Mouse (Mus musculus) gastrocnemius, adult 8-10 months (tissue): Measurements from ENCODE around the gene Prkn. TPM values are rescaled to one million over a fixed set of nuclear protein-coding genes. Genes with fewer than 3 reads are reported as not detected.

Source experiments
- DNase-seq, 2 experiments: peaks; one replicate each; pipeline ENCODE4 v3.0.0; 2022; ENCODE audit warnings: low spot score in 2 of 2
- total RNA-seq, 4 experiments: library from RNA; stranded (reverse); gene quantifications; 2 replicates each; pipeline ENCODE4 v1.2.4; 2022

Gene Prkn
- total RNA-seq, 4 experiments from 2014 or later: 21.6 to 26.5 (median 23.0) TPM

DNA sequence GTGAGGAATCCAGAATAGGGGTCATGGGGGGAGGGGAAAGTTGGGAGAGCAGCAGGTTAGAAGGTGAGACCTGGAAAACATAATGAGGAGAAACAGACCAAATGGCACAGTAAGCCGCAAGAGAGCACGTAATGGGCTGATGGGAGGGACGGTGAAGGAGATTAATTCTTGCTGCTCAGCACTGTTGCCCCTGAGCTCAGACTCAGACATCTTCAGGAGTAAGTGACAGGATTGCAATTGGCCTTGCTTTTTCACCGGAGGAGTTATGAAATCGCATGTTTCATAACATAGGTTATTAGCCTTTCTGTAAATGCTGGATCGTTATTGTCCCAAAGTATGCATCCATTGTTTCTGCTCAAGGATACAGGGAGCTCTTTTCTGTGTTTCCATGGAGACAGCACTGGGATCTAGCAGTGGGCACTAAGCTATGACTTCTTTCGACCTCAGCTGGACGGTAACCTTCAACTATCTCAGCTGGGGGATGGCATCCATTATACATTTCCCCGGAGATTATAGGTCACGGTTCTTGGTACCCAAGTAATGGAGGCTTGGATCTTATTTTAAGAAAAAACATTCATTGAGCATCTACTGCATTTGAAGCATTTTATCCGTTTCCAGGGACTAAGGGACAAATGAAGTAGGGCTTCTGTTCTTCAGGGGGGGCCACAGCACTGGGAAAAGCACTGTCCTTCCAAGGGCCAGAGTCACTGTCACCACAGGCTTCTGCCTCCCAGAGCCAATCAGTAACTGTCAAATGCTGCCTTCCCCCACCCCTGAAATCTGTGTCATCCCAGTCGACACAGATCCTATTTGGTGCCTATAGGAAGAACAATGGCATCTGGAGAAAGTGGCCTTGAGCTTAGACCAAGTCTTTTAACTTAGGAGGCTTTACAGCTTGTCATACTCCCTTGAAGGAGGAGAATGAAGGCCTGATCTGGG, 890.7 kb downstream of the Prkn start:
- no peak for DNase-seq

DNA sequence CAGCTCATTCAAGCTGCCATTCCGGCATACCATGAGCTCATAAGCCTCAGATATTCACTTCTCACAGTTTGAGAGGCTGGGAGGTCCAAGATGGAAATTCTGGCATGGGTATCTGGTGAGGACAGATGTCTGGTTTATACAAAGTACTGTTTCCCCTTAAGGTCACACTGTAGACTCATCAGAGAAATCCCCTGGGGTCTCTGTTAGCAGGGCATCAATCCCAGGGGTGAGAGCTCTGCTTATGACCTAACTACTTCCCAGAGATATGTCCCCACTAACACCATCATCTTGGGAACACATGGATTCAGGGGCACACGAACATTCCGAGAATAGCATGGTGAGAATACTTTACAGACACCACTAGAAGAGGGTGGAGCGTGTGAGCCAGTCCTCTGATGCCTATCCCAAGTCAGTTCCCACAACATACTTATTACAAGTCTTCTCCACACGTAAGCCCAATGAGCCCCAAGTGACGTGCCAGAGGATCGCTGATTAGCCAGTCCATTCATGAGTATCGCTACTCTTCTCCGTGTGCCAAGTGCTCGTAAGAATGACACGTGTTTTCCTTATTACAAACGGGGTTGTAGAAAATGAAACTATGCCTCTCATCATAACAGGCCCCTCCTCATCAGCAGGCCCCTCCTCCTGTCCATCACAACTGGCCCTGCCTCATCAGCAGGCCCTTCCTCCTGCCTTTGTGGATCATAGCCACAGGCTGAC, 895.1 kb downstream of the Prkn start:
- DNase-seq: no peak

DNA sequence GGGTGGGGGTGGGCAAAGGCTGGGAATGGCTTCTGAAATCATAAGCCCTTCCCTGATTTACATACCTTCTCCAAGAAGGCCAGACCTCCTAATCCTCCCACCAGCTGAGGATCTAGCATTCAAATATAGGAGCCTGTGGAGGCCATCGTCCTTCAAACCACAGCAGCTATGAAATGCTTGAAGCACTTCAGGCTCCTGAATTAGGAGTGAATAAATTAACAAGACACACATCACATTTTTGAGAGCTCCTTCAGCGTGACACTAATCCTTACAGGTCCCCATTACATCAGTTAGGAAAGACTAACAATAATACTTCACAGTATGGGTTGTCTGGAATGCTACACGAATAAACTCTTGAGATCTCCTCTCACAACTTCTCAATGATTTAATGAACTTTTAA, 896.3 kb downstream of the Prkn start:
- no peak for DNase-seq

DNA sequence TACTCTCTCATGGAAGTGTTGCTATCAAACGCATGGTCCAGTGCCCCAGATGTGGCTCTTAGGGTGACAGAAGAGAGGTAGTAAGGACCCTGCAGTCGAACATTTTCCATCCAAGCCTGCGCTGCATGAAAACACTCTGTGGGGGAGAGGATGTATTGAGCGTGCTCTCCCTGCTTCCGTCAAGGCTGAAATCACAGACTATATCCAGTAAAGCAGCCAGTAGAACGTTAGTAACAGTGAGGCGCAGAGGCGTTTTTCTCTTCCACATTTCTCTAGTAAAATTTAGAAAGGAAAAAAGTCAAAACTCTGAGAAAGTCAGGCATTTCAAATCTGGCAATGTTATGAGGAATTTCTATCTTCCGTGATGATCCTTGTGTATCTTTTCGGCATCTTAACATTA, 897.7 kb downstream of the Prkn start:
- no peak for DNase-seq

DNA sequence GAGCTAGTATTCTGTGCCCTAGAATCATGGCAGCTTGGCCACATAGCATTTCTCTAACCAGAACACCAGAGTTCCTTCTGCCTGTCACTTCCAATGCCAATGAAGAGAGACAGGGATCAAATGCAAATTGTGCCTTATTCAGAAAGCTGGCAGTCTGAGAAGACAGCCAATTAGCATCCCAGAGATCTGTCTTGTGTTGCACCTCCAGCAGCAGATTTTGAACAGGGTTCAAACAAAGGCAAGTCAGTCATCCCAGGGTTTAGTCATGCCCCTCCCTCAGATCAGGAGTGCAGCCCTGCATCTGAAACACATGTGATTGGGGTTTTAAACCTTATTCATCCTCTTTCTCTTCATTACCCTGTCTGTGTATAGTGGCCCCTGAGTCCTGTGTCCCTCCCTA, 900.5 kb downstream of the Prkn start:
- no peak for DNase-seq

DNA sequence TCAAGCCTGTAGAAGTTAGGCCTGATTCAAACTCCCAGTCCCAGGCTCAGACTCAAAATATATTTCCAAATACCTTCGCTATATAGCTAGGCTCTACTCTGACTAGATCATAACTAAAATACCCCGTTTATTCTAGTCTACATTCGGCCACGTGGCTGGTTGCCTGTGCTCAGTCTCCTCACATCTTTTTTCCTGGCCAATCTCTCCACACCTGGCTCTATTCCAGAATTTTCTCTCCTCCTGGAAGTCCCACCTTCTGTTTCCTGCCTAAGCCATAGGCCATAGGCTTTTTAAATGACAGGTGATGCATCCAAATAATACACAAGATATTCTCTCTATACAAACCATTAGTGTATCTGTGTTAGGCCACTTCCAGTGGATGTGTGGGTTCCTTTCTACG, 901.0 kb downstream of the Prkn start:
- DNase-seq: no peak

DNA sequence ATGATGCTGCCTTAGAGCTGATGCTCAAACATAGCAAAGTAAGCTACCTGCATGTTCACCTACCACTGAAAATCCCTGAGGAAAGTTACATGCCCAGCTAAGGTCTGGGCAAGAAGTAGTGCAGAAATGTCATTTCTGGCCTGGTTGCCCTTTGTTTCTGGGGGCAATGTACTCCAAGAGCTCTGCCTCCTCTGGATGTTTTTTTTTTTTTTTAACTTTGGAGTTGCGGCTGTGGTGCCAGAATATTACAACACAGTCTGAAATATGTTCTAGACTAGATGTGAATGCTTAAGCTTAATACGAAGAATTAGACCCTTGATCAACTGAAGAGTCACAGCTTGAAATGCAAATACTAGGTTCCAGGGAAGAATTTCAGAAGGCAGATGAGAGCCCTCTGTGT, 911.1 kb downstream of the Prkn start:
- no peak for DNase-seq

DNA sequence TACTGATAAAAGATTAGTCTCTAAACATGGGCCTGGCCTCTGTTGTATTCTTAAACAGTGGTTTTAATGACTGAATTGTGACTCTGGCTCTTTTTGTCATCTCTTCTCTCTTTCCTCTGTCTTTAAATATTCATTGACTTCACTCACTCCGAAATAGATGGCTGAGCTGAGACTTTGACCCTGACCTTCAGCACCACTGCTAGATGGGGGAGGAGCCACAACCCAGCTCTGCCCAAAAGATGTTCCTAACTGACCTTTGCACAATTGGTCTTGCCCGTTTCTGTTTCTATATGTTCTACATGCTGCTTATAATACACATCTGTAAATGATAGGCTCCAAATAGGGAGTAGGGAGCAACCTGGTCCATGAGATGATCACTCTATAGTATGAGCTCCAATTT, 912.5 kb downstream of the Prkn start:
- no peak for DNase-seq

DNA sequence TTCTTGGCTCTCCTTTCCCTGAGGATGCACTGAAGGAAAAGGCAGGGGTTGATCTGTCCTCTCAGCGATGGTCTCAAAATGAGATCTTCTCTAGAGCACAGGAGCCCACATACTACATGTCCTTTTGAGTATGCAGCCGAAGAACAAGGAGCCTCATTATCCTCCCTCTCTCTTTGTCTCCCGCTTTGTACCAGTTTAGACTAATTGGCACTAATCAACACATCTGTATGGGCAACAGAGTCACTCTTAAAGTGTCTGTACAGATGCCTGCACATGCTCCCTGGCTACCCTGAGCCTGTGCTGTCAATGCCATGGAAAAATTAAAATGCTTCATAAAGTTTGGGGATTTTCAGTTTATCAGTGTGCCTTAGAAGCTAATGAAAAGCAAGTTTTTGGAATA, 924.9 kb downstream of the Prkn start:
- DNase-seq: no peak

DNA sequence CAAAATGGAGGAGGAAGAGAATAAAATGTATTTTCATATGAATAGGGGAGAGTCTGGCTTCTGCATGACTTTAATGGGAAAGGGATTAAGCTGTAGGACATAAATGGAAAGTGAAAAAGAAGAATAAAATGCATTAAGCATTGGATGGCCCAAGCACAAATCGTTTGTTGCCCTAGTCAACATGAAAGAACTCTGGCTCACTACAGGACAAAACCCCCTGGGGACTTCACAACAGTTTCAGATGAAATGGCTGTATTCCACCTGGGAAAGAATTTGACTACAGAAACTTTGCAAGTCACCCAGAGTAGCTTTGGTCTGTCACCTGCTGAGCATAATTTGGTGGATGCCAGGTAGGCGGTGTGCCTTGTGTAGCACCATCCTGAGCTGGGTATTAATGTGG, 925.4 kb downstream of the Prkn start:
- no peak for DNase-seq

DNA sequence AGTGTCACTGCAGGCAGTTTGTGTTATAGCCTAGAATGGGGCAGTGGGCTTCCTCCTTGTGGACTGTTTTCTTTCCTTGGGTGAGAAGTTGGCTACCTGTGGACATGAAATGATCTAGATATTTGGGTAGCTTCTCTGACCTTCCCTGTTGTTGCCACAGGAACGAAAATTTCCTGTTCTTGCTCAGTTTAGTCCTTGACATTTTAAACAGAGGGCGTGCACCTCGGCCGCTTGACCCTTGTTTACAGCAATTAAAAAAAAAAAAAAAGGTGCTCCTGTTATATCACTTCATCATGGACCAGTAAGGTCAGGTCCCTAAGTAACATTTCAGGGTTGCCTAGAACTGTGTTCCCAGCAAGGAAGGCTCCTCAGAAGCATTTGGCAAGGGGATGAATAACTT, 927.1 kb downstream of the Prkn start:
- DNase-seq: no peak

DNA sequence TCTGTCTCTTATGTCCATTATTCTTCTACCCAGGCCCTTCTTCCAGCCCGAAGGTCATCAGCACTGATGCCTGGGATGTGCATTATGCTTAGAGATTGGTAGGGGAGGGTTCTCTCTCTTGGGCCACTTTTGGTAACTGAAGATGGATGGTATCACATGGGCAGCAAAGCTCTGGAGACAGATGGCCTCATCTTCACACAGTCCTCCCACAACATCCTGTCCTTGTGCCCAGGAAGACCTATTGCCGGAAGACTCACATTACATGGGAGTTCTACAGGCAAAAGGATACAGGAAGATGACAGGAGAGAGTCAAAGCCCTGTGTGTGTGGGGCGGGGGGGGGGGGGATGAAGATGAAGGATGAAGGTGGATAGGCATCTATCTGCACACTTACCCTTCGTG, 928.2 kb downstream of the Prkn start:
- no peak for DNase-seq

DNA sequence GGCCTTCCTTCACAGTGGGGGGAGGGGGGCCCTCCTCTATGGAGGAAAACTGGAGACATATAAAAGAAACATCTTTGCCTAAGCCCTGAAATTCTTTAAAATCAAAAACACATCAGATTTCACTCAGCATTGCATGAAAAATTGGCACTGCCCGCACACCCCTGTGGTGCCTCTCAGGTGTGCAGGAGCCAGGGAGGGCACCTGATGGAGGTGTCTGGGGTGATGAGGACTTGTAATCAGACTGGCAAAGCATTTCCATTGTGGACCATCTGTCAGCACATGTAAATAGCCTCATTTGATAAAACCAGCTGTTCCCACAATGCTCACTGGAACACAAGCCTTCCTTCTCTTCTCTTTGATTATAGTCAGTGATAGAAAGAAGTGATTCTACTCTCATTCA, 928.8 kb downstream of the Prkn start:
- DNase-seq: no peak

DNA sequence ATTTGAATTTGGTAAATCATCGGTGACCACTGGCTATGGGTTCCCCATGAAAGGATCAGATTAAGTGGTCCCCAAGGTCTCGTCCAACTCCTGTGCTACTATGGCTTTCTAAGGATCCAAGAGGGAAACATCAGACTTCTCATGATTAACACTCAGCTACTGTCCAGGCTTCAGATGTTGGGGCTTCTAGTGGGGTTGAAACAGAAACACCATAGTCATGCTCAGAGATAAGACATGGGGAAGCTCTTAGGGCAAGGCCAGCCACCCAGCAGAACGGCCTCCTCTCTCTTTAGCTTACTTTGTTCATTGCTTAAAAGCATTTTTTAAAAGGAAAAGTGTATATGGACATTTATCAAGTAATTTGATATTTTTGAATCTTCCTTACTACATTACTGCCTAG, 929.3 kb downstream of the Prkn start:
- no peak for DNase-seq

DNA sequence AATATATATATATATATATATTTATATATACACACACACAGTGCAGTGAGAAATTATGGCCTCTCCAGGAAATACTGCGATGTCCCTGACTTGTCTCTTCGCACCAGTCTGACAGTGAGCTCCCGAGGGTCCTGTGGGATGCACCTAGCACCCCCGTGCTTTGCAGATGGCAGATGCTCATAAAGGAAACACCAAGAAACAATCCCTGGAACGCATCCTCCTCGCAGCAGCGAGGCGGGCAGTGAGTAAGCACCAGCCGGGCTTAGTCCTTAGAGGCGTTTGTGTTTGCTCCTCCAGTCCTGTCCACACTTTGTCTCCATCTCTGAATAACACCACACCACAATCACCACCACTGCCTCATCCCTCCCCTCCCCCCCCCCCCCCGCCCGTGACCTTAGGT, 939.4 kb downstream of the Prkn start:
- DNase-seq: no peak

DNA sequence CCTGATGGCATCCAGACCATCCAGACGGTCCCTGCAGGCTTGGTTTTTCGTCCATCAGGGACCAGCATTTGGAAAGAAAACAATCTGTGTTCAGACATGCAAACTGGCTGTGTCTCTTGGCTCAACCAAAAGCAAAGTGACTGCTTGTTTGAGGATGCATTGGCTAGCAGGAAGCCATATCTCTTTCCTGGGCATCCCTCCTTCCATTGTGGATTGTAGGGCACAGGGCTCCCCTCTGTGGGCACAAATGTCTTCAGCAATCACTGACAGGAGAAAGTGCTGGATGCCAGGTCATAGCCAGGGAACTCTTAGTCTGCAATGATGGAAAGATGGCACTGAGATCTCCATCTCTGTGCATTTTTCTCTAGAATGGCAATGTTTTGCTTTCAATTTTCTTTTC, 939.8 kb downstream of the Prkn start:
- DNase-seq: no peak

DNA sequence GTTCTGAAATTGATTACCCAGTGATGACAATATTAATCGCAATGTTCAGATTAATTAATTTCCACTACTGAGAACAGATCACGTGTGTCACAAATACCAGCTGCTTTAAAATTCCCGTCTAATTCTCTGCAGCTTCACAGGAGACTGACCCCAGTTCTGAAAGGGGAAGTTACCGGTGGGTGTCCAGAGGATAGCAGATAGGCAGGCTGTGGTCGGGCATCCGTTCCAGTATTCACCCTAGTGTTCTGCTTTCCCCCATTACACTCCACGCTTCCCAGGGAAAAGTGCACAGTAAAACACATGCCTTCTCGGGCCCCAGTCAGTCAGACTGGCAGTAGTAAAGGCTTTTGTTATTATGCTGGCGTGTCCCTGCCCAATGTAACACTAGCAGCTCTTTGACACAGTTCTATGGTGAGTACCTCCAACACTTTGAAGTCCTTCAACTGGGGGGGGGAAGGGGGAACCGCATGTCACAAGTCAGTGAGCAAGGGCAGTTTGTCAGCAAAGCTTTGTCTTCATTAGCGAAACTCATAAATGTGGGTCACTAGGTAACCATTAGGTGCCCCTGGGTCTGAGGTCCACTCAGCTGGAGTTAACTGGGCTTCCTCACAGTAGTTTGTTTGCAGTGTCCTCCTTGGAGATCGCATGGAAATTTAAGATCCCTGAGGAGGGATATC, 940.8 kb downstream of the Prkn start:
- DNase-seq: no peak

DNA sequence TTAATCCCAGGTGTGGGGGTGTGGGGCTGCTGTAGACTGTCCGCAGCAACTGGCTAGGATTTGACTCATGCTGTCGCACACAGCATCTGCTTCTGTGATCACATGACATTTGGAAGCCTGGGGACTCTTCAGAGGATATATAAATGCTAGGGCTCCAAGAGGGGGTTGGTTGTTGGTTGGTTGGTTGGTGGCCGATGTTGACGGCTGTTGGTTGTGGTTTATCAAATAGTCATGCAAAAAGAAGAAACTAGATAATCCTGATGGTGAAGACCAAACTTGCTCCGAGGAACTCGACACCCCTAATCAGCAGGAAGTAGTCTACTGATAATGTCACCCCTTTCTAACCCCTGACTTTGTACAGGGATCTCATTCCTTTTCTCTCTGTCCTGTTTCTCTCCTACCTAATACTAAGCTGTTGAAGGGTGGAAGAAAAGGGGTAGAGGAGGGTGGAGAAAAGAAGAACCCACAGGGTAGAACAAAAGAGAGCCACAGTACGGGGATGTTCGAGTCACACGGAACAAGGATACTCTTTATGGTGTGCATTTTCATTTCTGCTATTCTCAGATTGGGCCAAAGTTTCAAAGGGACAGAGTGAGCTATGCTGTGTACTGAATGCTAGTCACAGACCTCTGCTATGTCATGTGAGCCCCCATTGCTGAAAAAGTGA, 948.2 kb downstream of the Prkn start:
- DNase-seq: no peak

DNA sequence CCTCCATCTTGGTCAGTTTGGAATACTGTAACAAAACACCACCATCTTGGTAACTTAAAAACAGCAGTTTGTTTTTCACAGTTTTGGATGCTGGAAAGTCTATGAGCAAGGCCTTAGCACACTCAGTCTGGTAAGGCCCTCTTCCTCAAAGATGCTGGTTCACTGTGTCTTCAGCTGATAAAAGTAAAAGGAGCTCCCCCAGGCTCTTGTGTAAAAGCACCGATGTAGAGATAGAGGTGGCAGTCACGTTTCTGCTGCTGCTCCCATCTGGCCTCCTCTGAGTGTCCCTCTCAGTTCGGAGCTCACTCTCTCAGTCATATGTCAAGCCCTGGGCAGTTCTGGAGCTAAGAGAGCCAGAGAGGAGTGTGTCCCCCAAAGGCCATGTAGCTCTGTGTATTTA, 955.8 kb downstream of the Prkn start:
- DNase-seq: no peak

DNA sequence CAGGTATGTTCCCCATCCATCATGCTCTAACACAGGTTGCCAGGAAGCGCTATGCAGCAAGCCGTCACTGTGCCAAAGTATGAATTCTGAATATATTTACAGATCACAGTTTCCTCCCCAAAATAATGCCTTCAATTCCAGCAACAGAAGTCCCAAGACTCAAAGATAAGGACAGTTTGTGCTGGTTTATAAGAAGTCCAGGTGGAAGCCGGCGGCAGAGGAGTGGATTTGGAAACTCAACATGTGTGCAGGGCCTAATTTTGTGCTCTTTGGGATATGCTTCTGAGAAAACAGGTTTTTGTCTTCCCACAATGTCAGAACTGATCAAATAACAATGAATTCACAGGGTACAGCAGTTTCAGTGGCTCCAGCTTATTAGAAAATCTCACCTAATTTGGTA, 961.0 kb downstream of the Prkn start:
- no peak for DNase-seq

DNA sequence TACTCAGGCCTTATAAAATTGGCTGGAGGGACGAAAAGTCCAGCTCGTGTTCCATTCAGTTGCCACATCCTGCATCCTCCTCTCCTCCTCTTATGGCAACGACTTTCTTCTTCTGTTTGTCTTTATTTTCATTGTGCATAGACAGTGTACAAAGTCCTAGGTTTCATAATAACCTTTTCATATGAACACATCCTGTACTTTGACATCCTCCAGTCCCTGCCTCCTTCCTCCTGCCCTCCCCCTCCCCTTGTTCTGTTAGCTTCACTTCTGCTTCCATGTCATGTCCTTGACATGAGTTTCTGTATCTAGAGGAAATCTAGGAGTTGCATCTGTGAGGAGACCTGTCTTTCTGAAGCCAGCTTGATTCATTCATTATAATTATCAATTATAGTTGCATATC, 967.1 kb downstream of the Prkn start:
- DNase-seq: no peak

DNA sequence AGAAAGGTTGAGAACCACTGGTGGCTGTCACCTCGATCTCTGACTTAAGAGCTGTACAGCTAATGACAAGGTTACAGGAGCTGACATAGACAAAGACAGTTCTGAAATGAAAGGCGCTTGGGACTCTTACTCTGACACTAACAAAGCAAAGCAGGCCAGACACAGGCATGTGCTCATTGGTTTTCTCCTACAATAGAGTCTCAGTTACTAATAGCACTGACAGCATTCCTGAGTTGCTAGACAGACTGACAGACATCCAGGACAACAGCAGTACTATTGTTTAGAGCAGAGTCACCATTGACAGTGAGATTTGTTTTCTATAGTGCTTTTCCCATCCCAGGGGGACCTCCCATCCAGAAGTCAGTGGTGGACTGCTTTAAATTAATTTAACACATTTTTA, 977.7 kb downstream of the Prkn start:
- DNase-seq: no peak
